Mouse (Mus musculus): ENCODE data around the gene Snap91.

Snap91 gene

GRCm38 (mm10) chr9:86814340-86814739 lies 66.1 kb downstream of the Snap91 start:
- no peak for DNase-seq (ENCODE audit: low spot score in 2 of 2)

DNA sequence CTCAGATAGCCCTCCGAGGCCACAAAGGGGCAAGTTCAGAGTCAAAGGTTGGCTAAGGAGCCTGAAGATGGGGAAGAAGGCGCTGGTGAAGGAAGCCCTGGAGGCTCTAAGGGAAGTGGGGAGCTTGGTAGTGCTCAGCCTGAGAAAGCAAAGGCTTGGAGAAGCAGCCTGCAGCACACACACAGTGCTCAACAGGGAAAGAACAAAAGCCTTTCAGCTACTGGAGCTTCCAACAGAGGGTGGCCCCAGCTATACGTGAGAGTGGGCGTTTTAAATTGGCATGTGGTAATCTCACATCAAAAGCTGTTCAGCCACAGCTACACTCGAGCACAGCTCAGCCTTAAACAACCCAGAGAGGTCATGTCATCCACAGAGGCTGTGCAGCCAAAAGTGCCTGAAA lies 67.1 kb downstream of the Snap91 start:
- no peak for DNase-seq (ENCODE audit: low spot score in 2 of 2)

DNA sequence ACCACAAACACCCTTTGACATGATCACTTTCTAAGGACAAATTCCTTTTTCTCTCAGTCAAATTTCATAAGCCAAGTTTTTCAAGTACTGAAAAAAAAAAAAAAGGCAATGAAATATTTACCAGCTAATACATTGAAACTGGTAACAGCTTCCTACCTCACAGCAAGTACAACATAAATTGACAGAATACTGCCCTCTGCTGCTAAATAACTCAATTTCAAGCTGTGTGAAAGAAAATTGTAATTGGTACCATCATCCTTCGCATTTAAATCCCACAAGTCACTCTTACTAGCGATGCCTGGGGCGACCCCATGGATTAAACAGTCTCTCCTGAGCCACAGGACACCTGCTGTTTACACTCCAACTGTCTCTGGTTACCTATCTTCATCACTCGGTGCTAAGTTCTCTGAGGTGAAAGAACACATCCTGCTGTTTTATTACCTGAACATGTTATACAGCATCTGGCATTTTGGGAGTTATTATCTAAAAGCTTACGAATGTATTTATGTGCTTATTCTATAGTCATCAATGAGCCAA lies 69.7 kb downstream of the Snap91 start:
- DNase-seq (ENCODE audit: low spot score in 2 of 2): no peak

- no peak for DNase-seq (ENCODE audit: low spot score in 2 of 2)
These were observed 70.2 kb downstream of the Snap91 start for GRCm38 (mm10) chr9:86810213-86810612.

GRCm38 (mm10) chr9:86800600-86801163 lies 79.8 kb downstream of the Snap91 start:
- DNase-seq (ENCODE audit: low spot score in 2 of 2): no peak

DNA sequence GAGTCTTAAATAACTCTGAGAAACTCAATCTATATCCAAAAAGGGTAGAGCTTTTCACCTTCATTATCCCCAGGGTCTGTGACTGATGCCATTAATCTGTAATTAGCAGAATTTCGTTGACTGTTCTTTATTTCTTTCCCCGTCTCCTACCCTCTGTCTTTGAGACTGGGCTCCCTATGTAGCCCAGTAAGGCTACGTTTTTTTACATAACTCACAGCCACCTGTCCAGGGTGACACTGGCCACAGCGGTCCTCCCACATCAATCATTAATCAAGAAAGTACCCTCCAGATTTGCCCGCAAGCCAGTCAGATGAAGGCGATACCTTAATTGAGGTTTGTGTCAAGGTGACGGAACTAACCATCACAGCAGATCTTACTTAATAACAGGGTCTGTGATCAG lies 81.4 kb downstream of the Snap91 start:
- no peak for DNase-seq (ENCODE audit: low spot score in 2 of 2)

GRCm38 (mm10) chr9:86798686-86799085 lies 81.8 kb downstream of the Snap91 start:
- DNase-seq (ENCODE audit: low spot score in 2 of 2): no peak

GRCm38 (mm10) chr9:86798129-86798528 lies 82.3 kb downstream of the Snap91 start:
- DNase-seq (ENCODE audit: low spot score in 2 of 2): no peak

DNA sequence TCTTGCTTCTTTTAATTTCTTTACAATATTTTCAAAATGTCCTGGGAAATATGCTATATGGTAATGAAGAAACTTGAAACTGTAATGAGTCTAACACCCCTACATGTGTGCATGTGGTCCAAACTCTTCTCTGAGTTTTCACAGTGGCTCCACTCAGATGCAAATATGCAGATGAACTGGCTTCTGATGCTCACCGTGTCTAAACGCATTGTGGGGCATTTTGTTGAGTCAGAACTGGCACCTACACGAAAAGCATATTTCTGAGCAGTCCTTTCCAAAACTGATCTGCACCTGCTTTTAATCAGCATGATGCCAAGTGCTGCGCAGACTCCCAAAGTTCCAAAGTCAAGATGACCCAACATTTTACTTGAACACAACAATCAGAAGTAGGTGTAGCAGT lies 82.9 kb downstream of the Snap91 start:
- DNase-seq (ENCODE audit: low spot score in 2 of 2): no peak

DNA sequence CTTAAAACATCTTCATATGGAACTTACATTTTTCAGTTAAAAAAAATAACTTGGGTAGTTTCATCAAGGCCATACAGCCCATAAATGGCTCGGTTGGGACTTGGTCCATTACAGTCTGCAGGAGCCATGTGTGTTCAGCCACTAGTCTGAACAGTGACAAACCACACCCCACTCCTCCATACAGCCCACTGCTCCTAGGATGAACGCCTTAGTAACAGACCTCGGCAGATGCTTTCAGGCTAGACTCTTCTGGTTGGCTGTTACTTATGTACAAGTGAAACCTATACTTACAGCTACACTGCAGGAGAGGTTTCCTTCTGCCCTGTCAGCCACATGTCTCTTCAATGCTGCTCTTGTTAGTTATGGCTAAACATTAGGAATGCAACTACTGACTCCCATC lies 85.2 kb downstream of the Snap91 start:
- no peak for DNase-seq (ENCODE audit: low spot score in 2 of 2)

DNA sequence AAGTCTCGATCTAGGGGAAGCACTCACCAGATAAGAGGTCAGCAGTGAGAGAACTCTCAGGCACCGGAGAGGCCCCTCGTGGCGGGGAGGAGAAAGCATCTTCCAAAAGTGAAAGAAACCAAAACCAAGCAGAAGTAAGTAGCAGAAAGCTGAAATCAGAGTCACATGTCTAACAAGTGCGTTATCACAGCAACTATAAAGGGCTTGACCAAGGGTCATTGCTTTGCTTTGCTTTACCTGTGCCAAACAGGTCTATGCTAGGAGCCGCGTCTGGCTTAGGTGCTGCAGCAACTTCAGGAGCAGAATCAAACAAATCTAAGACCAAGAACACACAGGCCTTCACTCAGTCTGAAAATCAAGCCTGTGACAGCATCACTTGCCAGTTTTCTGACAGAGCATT lies 88.5 kb downstream of the Snap91 start:
- DNase-seq (ENCODE audit: low spot score in 2 of 2): no peak

DNA sequence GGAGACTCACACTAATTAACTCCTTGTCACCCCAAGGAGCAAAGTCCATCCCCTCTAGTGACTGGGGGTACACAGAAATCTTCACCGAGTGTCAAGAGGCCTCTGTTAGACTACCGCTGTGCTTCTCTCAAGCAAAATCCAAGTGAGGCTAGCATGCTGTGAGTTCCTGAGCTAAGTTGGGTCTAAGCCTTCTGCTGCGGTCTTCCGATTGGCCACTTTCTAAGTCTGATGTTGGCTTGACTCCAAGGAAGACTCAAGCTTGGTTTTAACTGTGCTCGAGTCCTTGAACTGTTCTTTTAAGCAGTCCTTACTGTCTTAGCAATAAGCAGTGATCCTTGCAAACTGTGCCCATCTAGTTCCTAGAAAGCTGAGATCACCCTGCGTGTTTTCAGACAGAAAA lies 91.3 kb downstream of the Snap91 start:
- no peak for DNase-seq (ENCODE audit: low spot score in 2 of 2)

DNA sequence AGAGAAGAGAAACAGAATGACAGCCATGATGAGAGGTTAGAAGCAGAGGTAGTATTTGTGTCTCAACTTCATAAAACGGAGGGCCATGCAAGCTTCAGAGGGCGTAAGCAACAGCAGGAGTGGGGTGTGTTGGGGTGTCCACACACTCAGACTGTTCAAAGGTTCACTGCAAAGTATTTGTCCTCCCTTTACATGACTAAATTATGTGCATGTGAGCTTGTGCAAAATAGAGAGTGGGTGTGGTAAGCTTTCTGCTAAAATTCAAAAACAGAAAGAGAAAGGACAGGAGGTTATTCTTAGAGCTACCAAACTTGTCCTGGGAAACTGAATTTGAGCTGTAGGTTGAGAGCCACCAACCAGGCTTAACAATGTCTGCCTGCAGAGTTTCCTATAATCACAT lies 97.6 kb downstream of the Snap91 start:
- no peak for DNase-seq (ENCODE audit: low spot score in 2 of 2)

- DNase-seq (ENCODE audit: low spot score in 2 of 2): no peak
These were observed 99.0 kb downstream of the Snap91 start for GRCm38 (mm10) chr9:86781426-86781825.

- DNase-seq (ENCODE audit: low spot score in 2 of 2): no peak
These were observed 102.2 kb downstream of the Snap91 start for GRCm38 (mm10) chr9:86778212-86778611.

GRCm38 (mm10) chr9:86777309-86777708 lies 103.1 kb downstream of the Snap91 start:
- DNase-seq (ENCODE audit: low spot score in 2 of 2): no peak

DNA sequence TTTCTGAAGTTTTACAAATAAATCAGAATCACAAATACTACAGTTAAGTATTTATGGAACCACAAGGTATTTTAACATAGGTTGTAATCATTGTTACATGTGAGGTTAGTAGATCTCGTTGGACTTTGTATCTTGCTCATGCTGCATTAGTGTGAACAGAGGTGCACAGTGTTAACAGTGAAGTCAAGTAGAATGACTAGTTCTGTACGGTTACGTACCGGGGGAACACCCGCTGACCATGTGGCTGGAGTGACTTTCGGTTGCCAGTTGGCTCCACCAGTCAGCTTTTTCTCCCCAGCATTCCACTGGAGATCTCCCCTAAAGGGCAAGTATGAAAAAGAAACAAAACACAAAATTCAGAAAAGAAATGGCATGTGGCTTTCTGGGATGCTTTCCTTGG lies 105.1 kb downstream of the Snap91 start:
- DNase-seq (ENCODE audit: low spot score in 2 of 2): no peak

GRCm38 (mm10) chr9:86773996-86774395 lies 106.5 kb downstream of the Snap91 start:
- DNase-seq (ENCODE audit: low spot score in 2 of 2): no peak

GRCm38 (mm10) chr9:86772897-86773296 lies 107.6 kb downstream of the Snap91 start:
- no peak for DNase-seq (ENCODE audit: low spot score in 2 of 2)

- DNase-seq (ENCODE audit: low spot score in 2 of 2): no peak
These were observed 113.5 kb downstream of the Snap91 start for GRCm38 (mm10) chr9:86766991-86767390.

DNA sequence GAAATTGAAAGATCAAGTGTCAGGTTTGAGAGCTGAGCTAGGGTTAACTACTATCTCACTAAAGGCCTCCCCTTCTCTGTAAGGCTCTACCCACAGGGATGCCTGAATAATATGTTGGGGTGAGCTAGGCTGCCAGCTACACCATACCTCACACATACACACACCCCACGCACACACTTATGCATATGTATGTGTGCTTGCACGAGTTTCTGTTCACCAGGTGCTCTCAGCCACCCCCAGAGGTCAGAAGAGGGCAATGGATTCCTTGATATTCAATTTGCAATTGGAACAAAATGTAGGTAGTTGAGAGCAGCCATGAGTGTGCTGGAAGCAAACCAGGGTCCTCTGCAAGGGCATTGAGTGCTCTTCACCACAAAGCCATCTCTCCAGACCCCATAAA lies 116.5 kb downstream of the Snap91 start:
- DNase-seq (ENCODE audit: low spot score in 2 of 2): no peak

DNA sequence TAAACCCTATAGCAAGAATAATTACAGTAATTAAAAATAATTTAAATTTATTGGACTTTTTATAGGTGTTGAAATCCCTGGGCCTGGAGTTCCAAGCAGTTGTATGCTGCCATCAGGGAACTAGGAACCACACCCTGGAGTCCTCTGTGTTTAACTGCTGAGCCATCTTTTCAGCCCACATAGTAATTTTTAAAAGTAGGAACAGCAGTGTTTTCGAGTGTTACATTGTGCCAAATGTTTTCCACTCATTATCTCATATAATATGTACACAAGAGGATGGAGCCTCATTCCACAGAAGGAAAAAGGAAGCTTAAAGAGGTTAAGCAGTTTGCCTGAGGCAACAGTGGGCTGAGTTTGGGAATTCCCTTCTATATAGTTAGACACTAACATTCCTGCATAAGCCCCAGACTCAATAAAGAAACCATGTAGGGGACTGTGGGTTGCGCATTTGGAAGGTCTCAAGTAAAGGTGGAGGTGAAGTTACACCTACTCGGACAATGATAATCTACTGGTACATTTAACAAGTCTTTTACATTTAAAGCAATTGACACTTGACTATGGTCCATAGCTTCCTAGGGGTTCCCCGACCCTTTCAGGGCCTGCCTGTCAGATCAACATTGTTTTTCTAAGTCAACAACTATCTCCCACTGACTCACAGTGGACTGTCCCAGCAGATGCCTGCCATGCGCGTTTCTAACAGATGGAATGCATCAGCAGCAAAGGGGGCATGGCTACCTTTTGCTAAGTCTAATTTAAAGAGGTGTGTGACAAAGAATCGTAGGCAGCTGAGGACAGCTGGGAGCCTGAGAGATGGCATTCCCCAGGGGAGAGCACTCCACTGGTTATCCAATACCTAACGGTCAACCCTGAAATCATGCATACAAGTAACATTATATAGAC lies 117.7 kb downstream of the Snap91 start:
- DNase-seq (ENCODE audit: low spot score in 2 of 2): no peak

GRCm38 (mm10) chr9:86745926-86746581 lies 134.4 kb downstream of the Snap91 start:
- peak; percentile 26 to 59 for DNase-seq (ENCODE audit: low spot score in 2 of 2)
